Mouse (Mus musculus) CD4-positive naive resting alpha-beta T cell, adult 76 days (primary cell): ENCODE measurements around the gene Osbpl5. TPM values are rescaled to one million over a fixed set of nuclear protein-coding genes. Genes with fewer than 3 reads are reported as not detected.

Source experiments
- total RNA-seq: library from RNA; stranded (reverse); gene quantifications from one replicate; pipeline ENCODE4 v1.2.4, GENCODE M21; 2023

Gene Osbpl5
- 23.3 TPM for total RNA-seq

DNA sequence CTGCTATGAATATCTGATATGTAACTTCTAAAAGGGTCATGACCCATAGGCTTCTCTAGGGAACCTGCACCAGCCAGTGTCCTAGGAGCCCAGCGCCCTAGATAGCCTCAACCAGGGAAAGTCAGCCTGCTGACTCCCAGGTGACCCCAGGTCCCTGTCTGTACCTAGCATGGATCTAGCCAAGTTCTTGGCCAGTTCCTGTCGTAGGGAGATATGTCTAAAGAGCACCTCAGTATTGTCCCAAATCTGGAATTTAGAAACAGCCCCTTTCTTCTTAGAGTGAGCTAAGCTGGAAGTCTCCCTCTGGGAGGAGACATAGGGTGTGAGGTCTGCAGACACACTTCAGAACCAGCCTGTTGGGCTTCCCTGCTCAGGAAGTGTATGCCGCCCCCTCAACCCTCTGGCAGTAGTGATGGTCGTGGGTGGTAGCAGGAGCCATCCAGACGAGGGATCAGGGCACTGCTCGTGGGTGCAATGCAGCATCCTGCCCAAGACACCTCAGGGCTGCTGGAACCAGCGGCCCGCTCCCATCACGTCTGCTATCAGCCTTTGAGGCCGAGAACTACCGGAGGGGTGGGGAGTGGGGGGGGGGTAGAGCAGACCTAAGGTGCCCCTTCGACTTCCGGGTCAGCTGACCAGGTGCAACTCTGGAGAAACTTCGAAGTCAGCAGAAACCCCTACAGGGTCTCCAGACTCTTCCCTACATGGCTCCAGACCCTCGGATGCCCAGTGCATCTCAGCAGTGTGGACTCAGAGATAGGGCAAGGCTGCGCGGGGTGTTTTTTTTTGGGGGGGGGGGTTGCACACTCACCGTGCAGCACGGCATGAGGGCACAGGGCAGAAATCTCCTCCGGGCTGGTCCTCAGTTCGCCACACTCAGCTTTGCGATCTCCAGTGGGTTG lies at the start of gene Osbpl5:
Gene Osbpl5 (minus strand): TSS at position 861 of the 902 bp plus-strand sequence.

DNA sequence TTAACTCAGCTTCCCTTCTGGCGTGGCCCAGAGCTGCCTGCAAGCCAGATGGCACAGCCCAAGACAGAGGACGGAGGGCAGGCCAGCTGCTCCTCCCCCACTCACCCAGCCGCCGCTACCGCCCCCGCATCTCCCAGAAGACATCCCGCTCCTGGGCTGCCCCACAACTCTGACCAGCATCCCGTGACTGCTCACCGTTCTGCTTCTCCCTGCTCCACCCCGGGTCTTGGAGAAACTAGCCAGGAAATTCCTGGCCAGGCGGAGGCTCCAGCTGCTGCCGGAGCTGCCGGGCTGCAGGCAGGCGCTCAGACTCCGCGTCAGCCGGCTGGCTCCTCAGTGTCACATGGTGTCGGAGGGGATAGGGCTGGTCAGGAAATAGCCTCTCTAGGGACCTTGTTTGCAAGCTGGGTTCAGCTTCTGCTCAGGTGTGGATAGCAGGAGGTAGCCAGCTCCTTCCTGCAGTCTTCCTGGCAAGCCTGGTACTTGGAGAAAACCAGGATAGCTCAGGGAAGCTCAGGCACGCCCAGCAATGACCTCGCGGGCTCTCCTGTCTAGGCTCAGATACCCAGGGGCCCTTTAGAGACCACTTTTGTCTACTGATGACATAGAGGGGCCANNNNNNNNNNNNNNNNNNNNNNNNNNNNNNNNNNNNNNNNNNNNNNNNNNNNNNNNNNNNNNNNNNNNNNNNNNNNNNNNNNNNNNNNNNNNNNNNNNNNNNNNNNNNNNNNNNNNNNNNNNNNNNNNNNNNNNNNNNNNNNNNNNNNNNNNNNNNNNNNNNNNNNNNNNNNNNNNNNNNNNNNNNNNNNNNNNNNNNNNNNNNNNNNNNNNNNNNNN lies 27.4 kb upstream of the Osbpl5 start, which contains the start of gene Mrgpre:
Gene Mrgpre (minus strand): TSS at position 505 of the 834 bp plus-strand sequence.

GRCm38 (mm10) chr7:143766893-143767292 lies 10.1 kb upstream of the Osbpl5 start, which contains the start of gene Mrgprg:
Gene Mrgprg (minus strand): TSS chr7:143766993.

DNA sequence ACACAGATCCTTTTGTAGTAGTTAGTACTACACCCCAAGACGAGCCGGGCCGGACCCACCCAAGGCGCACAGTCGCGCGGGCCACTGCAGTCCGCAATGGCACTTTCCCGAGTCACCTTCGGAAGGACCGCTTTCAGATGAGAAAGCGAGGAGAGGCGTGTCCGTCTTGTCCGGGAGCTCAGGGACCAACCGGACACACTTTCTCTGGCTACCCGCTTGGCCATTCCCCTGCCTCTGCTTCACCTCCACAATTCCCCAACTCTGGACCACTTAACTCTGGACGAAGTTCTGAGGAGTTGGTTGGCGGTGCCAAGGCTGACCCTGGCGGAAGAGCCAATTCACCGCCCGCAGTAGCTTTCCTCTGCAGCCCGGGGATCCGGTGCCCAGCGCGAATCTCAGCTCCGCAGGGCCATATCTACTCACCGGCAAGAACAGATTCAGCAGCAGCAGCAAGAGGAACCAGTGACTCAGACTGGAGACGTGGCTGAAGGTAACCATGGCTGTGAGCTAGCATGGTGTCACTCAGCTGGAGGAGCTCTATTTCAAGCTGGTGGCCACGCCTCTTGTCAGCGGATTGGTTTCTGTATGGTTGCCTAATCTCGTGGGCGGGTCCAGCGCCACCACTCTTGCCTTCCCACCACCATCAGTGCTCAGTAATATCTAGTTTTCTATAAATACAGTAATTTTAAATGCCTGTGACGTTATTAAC lies 71.3 kb downstream of the Osbpl5 start, which contains the start of gene Tnfrsf23:
Gene Tnfrsf23 (minus strand): TSS at position 514 of the 709 bp plus-strand sequence.

GRCm38 (mm10) chr7:143649034-143649768 lies 107.6 kb downstream of the Osbpl5 start, which contains the start of gene Tnfrsf22:
Gene Tnfrsf22 (minus strand): TSS chr7:143649661.

Other genes starting within 250 kb of the Osbpl5 start
- 226 TPM for gene Nap1l4, start 207.9 kb downstream of the Osbpl5 start, total RNA-seq
- gene Cars, start 156.9 kb downstream of the Osbpl5 start, total RNA-seq = 92.9 TPM
- 42.9 TPM for gene Tnfrsf26, start 128.3 kb downstream of the Osbpl5 start, total RNA-seq
- 16.2 TPM for gene Tnfrsf22, start 107.3 kb downstream of the Osbpl5 start, total RNA-seq
- 5.5 TPM for gene Tnfrsf23, start 71.1 kb downstream of the Osbpl5 start, total RNA-seq
- gene Mrgprg, start 10.0 kb upstream of the Osbpl5 start, total RNA-seq = not detected
- gene Mrgpre, start 27.5 kb upstream of the Osbpl5 start, total RNA-seq = 1.3 TPM
- 10.3 TPM for gene Nadsyn1, start 65.9 kb upstream of the Osbpl5 start, total RNA-seq
- gene Dhcr7, start 66.2 kb upstream of the Osbpl5 start, total RNA-seq = 25.0 TPM
- not detected for gene Gm498, start 109.9 kb upstream of the Osbpl5 start, total RNA-seq
- not detected for gene Shank2, start 244.9 kb upstream of the Osbpl5 start, total RNA-seq